Mouse (Mus musculus) stomach, embryonic 15.5 days (tissue): ENCODE measurements around the gene Tinagl1. TPM values are rescaled to one million over a fixed set of nuclear protein-coding genes. Genes with fewer than 3 reads are reported as not detected.

Experiments
- ATAC-seq: fragments of 200-750 bp; cut with Nextera tagmentation; 2 replicates; pipeline ENCODE4 v1.8.0; 2017; ENCODE audit warnings: low read depth, moderate number of reproducible peaks, moderate TSS enrichment; ENCODE audit not compliant: insufficient read depth, low FRiP score
- H3K27ac ChIP-seq: fragments of 300-500 bp; sonication (generic); 2 replicates; pipeline ENCODE4 v1.5.1; 2015; ENCODE audit warnings: mild to moderate bottlenecking, inconsistent platforms
- H3K27me3 ChIP-seq: fragments of 300-500 bp; sonication (generic); replicated peaks from 2 replicates; pipeline ENCODE4 v1.6.1; 2015; ENCODE audit warnings: inconsistent platforms
- H3K36me3 ChIP-seq: fragments of 300-500 bp; sonication (generic); 2 replicates; pipeline ENCODE4 v1.6.1; 2015; ENCODE audit warnings: inconsistent platforms
- H3K4me1 ChIP-seq: fragments of 300-500 bp; sonication (generic); 2 replicates; pipeline ENCODE4 v1.6.1; 2015; ENCODE audit warnings: inconsistent platforms
- H3K4me2 ChIP-seq: fragments of 300-500 bp; sonication (generic); 2 replicates; pipeline ENCODE4 v1.6.1; 2015; ENCODE audit warnings: mild to moderate bottlenecking, inconsistent platforms
- H3K4me3 ChIP-seq: fragments of 300-500 bp; sonication (generic); replicated peaks from 2 replicates; pipeline ENCODE4 v1.5.1; 2015; ENCODE audit warnings: inconsistent platforms
- H3K9ac ChIP-seq: fragments of 300-500 bp; sonication (generic); 2 replicates; pipeline ENCODE4 v1.6.1; 2015; ENCODE audit warnings: inconsistent platforms
- H3K9me3 ChIP-seq: fragments of 300-500 bp; sonication (generic); 2 replicates; pipeline ENCODE4 v1.6.1; 2016; ENCODE audit warnings: inconsistent platforms
- WGBS: fragments of 180-500 bp; shearing (Covaris S2); methylation state at CpG from one replicate; pipeline ENCODE4 v1.1.7; 2015; 5-methylcytosine and 5-hydroxymethylcytosine counted together
- polyA plus RNA-seq: library from polyadenylated mRNA; unstranded; fragments of >200 nt; fragmentation: Nextera tagmentation; extraction: Ambion mirVana; gene quantifications from 2 replicates; pipeline ENCODE4 v1.2.1, GENCODE M21; 2015

The Tinagl1 gene
- polyA plus RNA-seq, 1 experiment from 2014 or later: 63.1 TPM

DNA sequence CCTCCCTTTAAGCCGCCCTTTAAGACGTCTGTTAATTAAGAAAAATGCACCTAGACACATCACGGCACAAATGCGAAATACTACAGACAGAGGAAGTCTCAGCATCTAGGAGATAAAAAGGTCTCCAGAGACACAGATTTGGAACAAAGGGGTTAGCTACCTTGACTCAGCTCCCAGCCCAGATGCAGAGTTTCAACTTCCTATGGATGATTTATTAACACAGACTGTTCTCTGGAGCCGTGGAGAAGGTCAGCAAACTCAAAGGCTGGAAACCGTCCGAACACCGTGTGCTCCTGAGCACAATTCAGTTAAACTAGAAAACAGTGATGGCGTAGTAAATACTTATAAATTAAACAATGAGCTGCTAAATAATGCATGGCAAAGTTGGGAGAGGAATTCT, 17.3 kb upstream of the Tinagl1 start:
- H3K9me3 ChIP-seq: no peaks in the 10 kb centered on the region
- ATAC-seq: no peak
- WGBS: 24% methylated on average over 9 of the region's 9 CpGs
- no peaks in the 10 kb centered on the region for H3K4me1 ChIP-seq
- H3K27ac ChIP-seq: no peak overlapping the region
- H3K4me2 ChIP-seq: no peak overlapping the region
- H3K4me3 ChIP-seq: no peak overlapping the region
- no peaks in the 10 kb centered on the region for H3K27me3 ChIP-seq
- H3K9ac ChIP-seq: no peak overlapping the region
- H3K36me3 ChIP-seq: no peaks in the 10 kb centered on the region

DNA sequence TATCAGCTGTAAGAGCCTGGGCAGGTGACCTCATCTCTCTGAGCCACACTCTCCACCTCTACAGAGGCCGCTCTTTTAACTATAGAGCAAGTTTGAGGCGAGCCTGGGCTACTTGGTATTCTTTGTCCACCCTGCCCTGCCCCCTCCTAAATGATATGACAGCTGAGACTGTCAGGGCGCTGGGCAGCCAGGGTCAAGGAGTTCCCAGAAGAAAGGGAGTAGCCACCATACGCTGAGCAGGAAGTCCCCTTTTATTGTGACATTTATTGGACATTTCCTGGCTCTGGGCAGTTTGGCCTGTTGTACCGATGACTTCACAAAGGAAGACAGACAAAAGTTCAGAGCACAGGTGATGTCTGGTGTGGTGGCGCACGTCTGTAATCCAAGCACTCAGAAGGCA, 14.7 kb upstream of the Tinagl1 start:
- 64% methylated on average over 7 of the region's 7 CpGs for WGBS
- Histone ChIP-seq H3K4me2 (no peak overlapping the region), H3K9ac (no peak overlapping the region), H3K4me3 (no peak overlapping the region), H3K4me1 (no peaks in the 10 kb centered on the region), H3K27me3 (no peaks in the 10 kb centered on the region), H3K27ac (no peak overlapping the region), H3K36me3 (no peaks in the 10 kb centered on the region), H3K9me3 (no peaks in the 10 kb centered on the region)
- ATAC-seq: no peak

DNA sequence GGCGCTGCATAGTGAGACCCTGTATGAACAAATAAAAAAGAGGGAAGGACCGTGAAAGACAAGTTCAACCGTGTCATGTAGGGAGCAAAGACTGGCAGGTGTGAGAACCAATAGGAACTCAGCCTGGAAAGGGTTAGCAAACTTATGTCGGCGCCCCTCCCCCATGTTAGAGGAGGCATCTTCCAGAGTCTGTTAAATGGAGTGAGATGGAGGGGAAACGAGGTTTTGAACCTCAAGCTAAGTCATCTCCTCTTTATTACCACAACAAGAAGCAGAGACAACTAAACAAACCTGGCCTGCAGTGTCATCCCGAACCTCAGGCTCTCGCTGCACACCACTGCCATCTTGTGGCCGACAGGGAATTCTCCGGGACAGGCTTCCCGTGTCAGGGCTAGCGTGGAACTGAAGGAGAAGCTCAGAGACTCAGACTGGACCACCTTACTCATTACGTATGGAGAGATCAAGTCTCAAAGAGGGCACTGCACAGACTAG, 13.9 kb upstream of the Tinagl1 start:
- H3K4me1 ChIP-seq: no peaks in the 10 kb centered on the region
- H3K9me3 ChIP-seq: no peaks in the 10 kb centered on the region
- H3K9ac ChIP-seq: no peak overlapping the region
- no peaks in the 10 kb centered on the region for H3K36me3 ChIP-seq
- no peak for ATAC-seq
- H3K4me3 ChIP-seq: peak overlapping the region; percentile 19; the same call in 1 of the 2 replicates
- H3K4me2 ChIP-seq: peak overlapping the region; percentile 37
- no peak overlapping the region for H3K27ac ChIP-seq
- 2% methylated on average over 13 of the region's 13 CpGs for WGBS
- H3K27me3 ChIP-seq: no peaks in the 10 kb centered on the region

DNA sequence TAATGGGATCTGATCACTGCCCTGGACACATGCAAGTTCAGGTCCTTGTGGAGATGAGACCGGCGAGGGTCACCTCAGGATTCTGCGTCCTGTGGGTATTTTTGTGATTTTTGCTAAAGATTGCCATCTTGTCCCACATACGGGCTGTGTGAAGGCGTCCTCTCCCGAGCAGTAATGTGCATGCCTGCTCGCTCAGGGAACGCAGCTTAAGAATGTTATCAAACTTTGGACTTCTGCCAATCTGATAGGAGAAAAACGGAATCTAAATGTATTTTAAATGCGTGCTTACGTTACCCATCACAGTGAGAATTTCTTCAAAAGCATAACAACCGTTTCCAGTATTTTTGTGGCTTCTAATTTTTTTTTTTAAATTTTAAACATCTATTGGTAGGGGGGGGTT, 12.0 kb upstream of the Tinagl1 start:
- Histone ChIP-seq H3K9ac (no peak overlapping the region), H3K9me3 (no peaks in the 10 kb centered on the region), H3K27me3 (no peaks in the 10 kb centered on the region), H3K4me1 (no peaks in the 10 kb centered on the region), H3K4me2 (no peak overlapping the region), H3K27ac (no peak overlapping the region), H3K36me3 (no peaks in the 10 kb centered on the region), H3K4me3 (no peak overlapping the region)
- 61% methylated on average over 12 of the region's 12 CpGs for WGBS
- ATAC-seq: no peak

DNA sequence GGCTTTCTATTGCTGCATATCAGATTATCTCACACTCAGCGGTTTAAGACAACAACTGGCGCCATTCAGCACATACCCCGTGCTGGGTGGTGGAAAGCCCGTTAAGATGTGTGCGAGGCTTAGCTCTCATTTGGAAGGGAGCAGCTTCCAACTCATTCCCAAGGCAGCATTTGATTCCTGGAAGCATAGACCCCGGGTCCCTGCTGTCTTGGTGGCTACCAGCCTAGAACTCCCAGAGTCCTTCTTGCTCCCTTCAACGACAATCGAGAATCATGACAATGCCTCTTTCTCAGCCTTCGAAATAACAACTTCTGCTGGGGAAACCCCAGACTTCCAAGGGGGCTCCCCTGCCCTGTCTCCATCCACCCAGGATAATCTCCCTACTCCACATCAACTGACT, 11.5 kb upstream of the Tinagl1 start:
- no peak for ATAC-seq
- WGBS: 74% methylated on average over 9 of the region's 9 CpGs
- no peaks in the 10 kb centered on the region for H3K4me1 ChIP-seq
- no peaks in the 10 kb centered on the region for H3K36me3 ChIP-seq
- H3K9me3 ChIP-seq: no peaks in the 10 kb centered on the region
- no peaks in the 10 kb centered on the region for H3K27me3 ChIP-seq
- no peak overlapping the region for H3K27ac ChIP-seq
- H3K9ac ChIP-seq: no peak overlapping the region
- H3K4me3 ChIP-seq: no peak overlapping the region
- H3K4me2 ChIP-seq: no peak overlapping the region

DNA sequence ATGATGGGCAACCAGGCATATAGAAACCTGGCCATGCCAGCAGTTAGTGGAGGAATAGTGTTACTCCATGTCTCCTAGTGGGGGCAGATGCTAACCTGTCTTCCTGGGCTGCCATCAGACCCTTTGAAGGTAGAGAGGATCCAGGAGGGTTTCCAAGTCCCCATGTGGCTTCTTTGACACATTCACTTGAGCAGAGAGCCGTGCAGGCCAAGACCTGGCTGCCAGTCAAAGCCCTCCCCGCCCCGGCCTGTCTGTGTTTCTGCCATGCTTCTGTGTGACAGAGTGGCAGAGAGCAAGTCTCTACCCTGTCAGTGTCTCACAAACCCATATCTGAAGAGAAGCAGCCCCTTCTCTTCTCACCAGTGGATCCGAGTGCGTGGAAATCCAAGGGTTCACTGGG, 9.0 kb upstream of the Tinagl1 start:
- H3K27ac ChIP-seq: no peak overlapping the region
- H3K9ac ChIP-seq: no peak overlapping the region
- H3K9me3 ChIP-seq: no peaks in the 10 kb centered on the region
- H3K4me2 ChIP-seq: no peak overlapping the region
- no peak overlapping the region for H3K4me3 ChIP-seq
- no peaks in the 10 kb centered on the region for H3K36me3 ChIP-seq
- no peaks in the 10 kb centered on the region for H3K27me3 ChIP-seq
- no peak for ATAC-seq
- H3K4me1 ChIP-seq: no peaks in the 10 kb centered on the region
- WGBS: 88% methylated on average over 5 of the region's 5 CpGs

DNA sequence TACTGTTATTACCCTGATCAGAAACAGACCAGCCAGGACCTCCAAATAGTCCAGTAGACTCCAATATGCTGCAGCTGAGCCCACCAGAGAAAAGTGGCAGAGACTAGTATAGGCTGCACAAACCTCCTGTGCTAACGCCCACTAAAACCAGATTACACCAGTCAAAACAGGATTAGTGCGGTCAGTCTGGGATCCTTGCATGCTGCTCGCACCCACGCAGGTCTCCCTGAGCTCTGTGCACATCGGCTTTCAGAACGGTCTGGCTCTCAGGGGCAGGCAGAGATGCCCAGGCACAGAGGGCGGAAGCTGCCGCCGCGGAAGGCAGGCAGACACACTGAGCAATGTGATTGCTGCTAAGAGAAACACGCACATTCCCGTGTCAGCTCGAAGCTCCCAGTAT, 8.1 kb upstream of the Tinagl1 start:
- Histone ChIP-seq H3K9ac (no peak overlapping the region), H3K27me3 (no peaks in the 10 kb centered on the region), H3K9me3 (no peaks in the 10 kb centered on the region), H3K4me3 (no peak overlapping the region), H3K4me1 (no peaks in the 10 kb centered on the region), H3K4me2 (no peak overlapping the region), H3K27ac (no peak overlapping the region), H3K36me3 (no peaks in the 10 kb centered on the region)
- 63% methylated on average over 13 of the region's 13 CpGs for WGBS
- ATAC-seq: no peak

DNA sequence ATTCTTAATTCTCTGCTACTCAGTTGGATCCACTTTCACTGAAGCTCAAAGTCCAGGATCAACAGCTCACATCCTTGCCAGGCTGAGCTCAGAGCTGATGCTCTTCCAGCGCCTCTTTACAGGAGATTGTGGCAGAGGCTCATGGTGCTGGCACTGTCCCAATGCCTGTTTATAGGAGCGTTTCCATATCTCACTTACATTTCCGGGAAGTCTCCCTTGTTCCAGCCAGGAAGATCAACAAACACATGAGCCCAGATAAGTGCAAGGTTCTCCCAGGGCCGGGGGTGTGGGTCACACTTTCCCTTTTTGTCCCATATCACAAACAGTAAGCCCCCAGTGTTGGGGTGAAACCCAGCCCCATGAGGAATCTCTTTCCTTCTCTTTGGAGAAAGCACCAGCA, 7.0 kb upstream of the Tinagl1 start:
- Histone ChIP-seq H3K36me3 (no peaks in the 10 kb centered on the region), H3K27me3 (no peaks in the 10 kb centered on the region), H3K4me3 (no peak overlapping the region), H3K9me3 (no peaks in the 10 kb centered on the region), H3K27ac (no peak overlapping the region), H3K4me1 (peaks cover 3% of the 10 kb centered on the region; the same call in 1 of the 2 replicates), H3K9ac (no peak overlapping the region), H3K4me2 (no peak overlapping the region)
- ATAC-seq: no peak
- WGBS: 45% methylated on average over 4 of the region's 4 CpGs

DNA sequence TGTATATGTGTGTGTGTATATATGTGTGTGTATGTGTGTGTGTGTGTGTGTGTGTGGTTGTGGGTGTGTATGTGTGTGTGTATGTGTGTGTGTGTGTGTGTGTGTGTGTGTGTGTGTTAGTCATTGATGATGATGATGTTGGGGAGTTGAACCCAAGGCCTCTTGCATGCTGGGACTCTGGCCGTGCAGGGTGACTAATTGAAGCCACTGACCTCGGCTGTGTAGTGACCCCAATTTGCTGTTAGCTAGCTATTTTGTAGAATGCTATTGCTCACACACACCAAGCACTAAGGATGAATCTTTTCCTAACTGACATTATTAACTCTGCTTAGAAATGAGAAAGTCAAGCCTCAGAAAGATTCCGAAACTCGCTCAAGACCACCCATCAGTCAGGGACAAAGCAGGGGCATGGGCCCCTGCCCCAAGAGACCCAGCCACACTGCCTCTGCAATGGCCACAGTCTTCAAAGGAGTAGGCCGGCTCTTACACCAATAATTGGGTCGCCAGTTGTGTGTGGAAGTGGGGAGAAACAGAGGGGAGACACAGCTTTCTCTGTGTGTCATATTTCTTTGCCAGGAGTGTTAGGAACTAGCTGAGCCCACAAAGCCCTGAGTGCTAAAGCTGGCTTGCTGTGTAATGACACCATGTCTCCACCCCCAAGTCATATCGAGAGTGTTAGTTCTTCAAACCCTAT, 6.1 kb upstream of the Tinagl1 start:
- 71% methylated on average over 7 of the region's 7 CpGs for WGBS
- Histone ChIP-seq H3K27ac (no peak overlapping the region), H3K4me2 (no peak overlapping the region), H3K9me3 (no peaks in the 10 kb centered on the region), H3K36me3 (no peaks in the 10 kb centered on the region), H3K9ac (no peak overlapping the region), H3K4me3 (no peak overlapping the region), H3K27me3 (no peaks in the 10 kb centered on the region), H3K4me1 (peaks cover 3% of the 10 kb centered on the region; the same call in 1 of the 2 replicates)
- no peak for ATAC-seq

DNA sequence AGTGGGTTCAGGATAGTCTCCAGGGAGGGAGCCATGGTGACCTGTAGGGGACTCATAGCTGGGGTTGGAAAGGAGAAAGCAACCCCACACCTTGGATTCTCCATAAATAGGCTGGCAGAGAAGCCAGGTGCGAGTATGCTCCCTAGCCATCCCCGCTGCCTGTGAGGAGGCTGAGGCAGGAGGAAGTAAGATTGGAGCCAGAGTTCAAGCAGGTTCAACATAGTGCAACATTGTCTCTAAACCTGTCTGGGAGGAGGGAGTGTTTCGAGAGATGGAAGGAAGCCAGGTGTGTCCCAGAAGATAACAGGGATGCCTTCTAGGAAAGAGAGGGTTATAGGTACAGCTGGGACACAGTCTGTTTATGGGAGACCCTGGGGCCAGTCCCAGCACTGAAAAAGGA, 5.0 kb upstream of the Tinagl1 start:
- H3K4me2 ChIP-seq: no peak overlapping the region
- WGBS: 67% methylated on average over 3 of the region's 3 CpGs
- ATAC-seq: no peak
- no peak overlapping the region for H3K9ac ChIP-seq
- no peaks in the 10 kb centered on the region for H3K9me3 ChIP-seq
- H3K27me3 ChIP-seq: no peaks in the 10 kb centered on the region; the same call in 1 of the 2 replicates
- H3K4me1 ChIP-seq: peaks cover 13% of the 10 kb centered on the region
- H3K36me3 ChIP-seq: no peaks in the 10 kb centered on the region
- no peak overlapping the region for H3K4me3 ChIP-seq
- no peak overlapping the region for H3K27ac ChIP-seq

DNA sequence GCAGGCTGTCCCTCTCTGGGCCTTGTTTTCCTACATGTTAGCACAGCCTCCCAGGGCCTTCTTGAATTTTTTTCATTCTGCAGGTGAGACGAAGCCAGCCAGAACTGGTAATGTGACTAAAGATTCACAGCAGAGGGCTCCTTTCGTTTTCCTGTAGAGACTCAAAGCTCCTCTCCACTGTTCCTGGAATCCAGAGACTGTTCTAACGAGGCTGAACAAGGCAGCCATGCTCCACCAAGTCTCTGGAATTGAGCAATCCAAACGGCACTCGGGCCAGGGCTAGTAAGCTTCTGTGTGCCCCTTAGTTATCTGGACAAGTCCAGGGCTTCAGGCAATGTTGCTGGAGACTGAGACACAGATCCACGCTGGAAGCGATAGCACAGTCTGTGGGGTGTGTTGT, 2.6 kb upstream of the Tinagl1 start:
- no peak overlapping the region for H3K4me2 ChIP-seq
- H3K9ac ChIP-seq: no peak overlapping the region
- H3K4me3 ChIP-seq: no peak overlapping the region
- H3K27ac ChIP-seq: peak overlapping the region; percentile 44; the same call in 1 of the 2 replicates
- H3K27me3 ChIP-seq: peaks cover 5% of the 10 kb centered on the region; the same call in 1 of the 2 replicates
- H3K36me3 ChIP-seq: no peaks in the 10 kb centered on the region
- ATAC-seq: no peak
- no peaks in the 10 kb centered on the region for H3K9me3 ChIP-seq
- peaks cover 25% of the 10 kb centered on the region for H3K4me1 ChIP-seq
- 63% methylated on average over 7 of the region's 7 CpGs for WGBS

DNA sequence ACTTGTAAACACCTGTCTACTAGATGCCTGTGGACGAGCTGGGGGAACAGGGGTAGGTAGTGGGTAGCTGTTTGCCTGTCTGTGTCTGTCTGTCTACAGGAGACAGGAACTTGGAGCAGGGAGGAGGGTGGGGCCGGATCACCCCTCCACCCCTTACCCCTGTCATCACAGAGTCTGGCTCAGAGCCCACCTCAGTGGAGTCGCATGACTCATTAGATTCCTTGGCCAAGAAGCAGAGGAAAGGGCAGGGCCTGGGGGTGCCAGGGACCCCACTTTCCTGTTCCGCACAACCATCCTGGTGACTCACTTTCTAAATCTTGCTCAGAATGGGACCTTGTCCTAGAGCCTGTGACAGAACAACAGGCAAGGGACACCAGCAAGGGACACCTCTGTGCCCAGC, 2.2 kb upstream of the Tinagl1 start:
- H3K4me2 ChIP-seq: no peak overlapping the region
- no peak overlapping the region for H3K9ac ChIP-seq
- WGBS: 59% methylated on average over 4 of the region's 4 CpGs
- H3K4me3 ChIP-seq: no peak overlapping the region
- H3K27ac ChIP-seq: peak overlapping the region; percentile 44; the same call in 1 of the 2 replicates
- peaks cover 29% of the 10 kb centered on the region for H3K4me1 ChIP-seq
- no peak for ATAC-seq
- H3K27me3 ChIP-seq: peaks cover 5% of the 10 kb centered on the region; the same call in 1 of the 2 replicates
- no peaks in the 10 kb centered on the region for H3K36me3 ChIP-seq
- no peaks in the 10 kb centered on the region for H3K9me3 ChIP-seq
